Mouse (Mus musculus) CH12.LX (cell line): ENCODE measurements around the gene Eya4. TPM values are rescaled to one million over a fixed set of nuclear protein-coding genes. Genes with fewer than 3 reads are reported as not detected.

Experiments used
- DNase-seq: peaks from one replicate; pipeline ENCODE4 v3.0.0-alpha.2; 2013; ENCODE audit errors: extremely low read depth
- H3K27ac ChIP-seq: 2 replicates; pipeline ENCODE4 v1.5.1; 2012; ENCODE audit warnings: low read depth, mild to moderate bottlenecking, control low read depth, moderate library complexity; ENCODE audit not compliant: insufficient read depth
- H3K27me3 ChIP-seq: replicated peaks from 2 replicates; pipeline ENCODE3; 2012; ENCODE audit warnings: inconsistent platforms
- H3K36me3 ChIP-seq, 2 experiments: replicated peaks in 1 of 2; 2 replicates each; pipeline versions ENCODE3 to v1.6.1; 2012; ENCODE audit warnings: inconsistent platforms in 1 of 2, low read length in 1 of 2, mild to moderate bottlenecking in 1 of 2, mixed read lengths in 1 of 2, moderate library complexity in 1 of 2; ENCODE audit not compliant: control insufficient read depth in 1 of 2, insufficient read depth in 1 of 2
- H3K4me1 ChIP-seq, 2 experiments: 2 replicates each; pipeline ENCODE4 v1.6.1; 2012; ENCODE audit warnings: inconsistent platforms in 1 of 2, moderate library complexity in 1 of 2; ENCODE audit not compliant: insufficient read depth in 2 of 2, control insufficient read depth in 1 of 2
- H3K4me2 ChIP-seq: 2 replicates; pipeline ENCODE4 v1.6.1; 2012; ENCODE audit warnings: low read depth, mild to moderate bottlenecking, control low read depth; ENCODE audit not compliant: poor library complexity, insufficient read depth, severe bottlenecking
- H3K4me3 ChIP-seq, 3 experiments: fragments of 150-350 bp in 1 of 3; sonication (generic) in 1 of 3; replicated peaks in 1 of 3; 2 replicates each; pipeline versions ENCODE3 to v1.5.1; 2011 to 2012; ENCODE audit warnings: low read depth in 2 of 3, low read length in 2 of 3, mild to moderate bottlenecking in 2 of 3, moderate library complexity in 2 of 3, control low read depth in 1 of 3, improper control_type of control experiment in 1 of 3, inconsistent platforms in 1 of 3, mixed read lengths in 1 of 3; ENCODE audit not compliant: poor library complexity in 1 of 3
- H3K79me2 ChIP-seq: replicated peaks from 2 replicates; pipeline ENCODE4 v1.6.1; 2012; ENCODE audit warnings: mild to moderate bottlenecking, moderate library complexity; ENCODE audit not compliant: control insufficient read depth, poor library complexity, insufficient read depth, severe bottlenecking; ENCODE audit errors: extremely low read depth
- H3K9ac ChIP-seq: 2 replicates; pipeline ENCODE4 v1.6.1; 2012; ENCODE audit warnings: low read depth, mild to moderate bottlenecking, control low read depth, moderate library complexity; ENCODE audit not compliant: insufficient read depth
- H3K9me3 ChIP-seq: replicated peaks from 2 replicates; pipeline ENCODE3; 2012; ENCODE audit warnings: low read length, inconsistent platforms, mixed read lengths
- BHLHE40 ChIP-seq: IDR thresholded peaks from 2 replicates; pipeline ENCODE4 v1.6.1; 2011; ENCODE audit warnings: mild to moderate bottlenecking, low read depth, low read length, improper control_type of control experiment
- CTCF ChIP-seq, 2 experiments: IDR thresholded peaks in 1 of 2; conservative IDR thresholded peaks in 1 of 2; 2 replicates each; pipeline ENCODE4 v1.5.1; 2011 to 2012; ENCODE audit warnings: low read depth in 2 of 2, low read length in 2 of 2, improper control_type of control experiment in 1 of 2, inconsistent platforms in 1 of 2, mild to moderate bottlenecking in 1 of 2, moderate library complexity in 1 of 2
- IRF4 ChIP-seq: IDR thresholded peaks from 2 replicates; pipeline ENCODE4 v1.6.1; 2014; ENCODE audit warnings: low read depth, mild to moderate bottlenecking, inconsistent platforms, low read length, improper control_type of control experiment
- JUN ChIP-seq: IDR thresholded peaks from 2 replicates; pipeline ENCODE4 v1.6.1; 2011; ENCODE audit warnings: low read depth, mild to moderate bottlenecking, low read length, improper control_type of control experiment, moderate library complexity; ENCODE audit not compliant: insufficient read depth
- MAFK ChIP-seq: IDR thresholded peaks from 2 replicates; pipeline ENCODE4 v1.6.1; 2011; ENCODE audit warnings: low read length, improper control_type of control experiment; ENCODE audit not compliant: insufficient replicate concordance
- MAX ChIP-seq: IDR thresholded peaks from 2 replicates; pipeline ENCODE4 v1.6.1; 2011; ENCODE audit warnings: low read length, improper control_type of control experiment
- MYC ChIP-seq: IDR thresholded peaks from 2 replicates; pipeline ENCODE4 v1.6.1; 2011; ENCODE audit warnings: low read depth, mild to moderate bottlenecking, improper control_type of control experiment, low read length
- PAX5 ChIP-seq: IDR thresholded peaks from 2 replicates; pipeline ENCODE4 v1.6.1; 2012; ENCODE audit warnings: low read length, inconsistent platforms, mixed read lengths
- RAD21 ChIP-seq: IDR thresholded peaks from 2 replicates; pipeline ENCODE4 v1.6.1; 2011; ENCODE audit warnings: low read depth, mild to moderate bottlenecking, low read length, improper control_type of control experiment, moderate library complexity
- SMC3 ChIP-seq: IDR thresholded peaks from 2 replicates; pipeline ENCODE4 v1.6.1; 2011; ENCODE audit warnings: low read depth, low read length, improper control_type of control experiment
- TBP ChIP-seq: conservative IDR thresholded peaks from 2 replicates; pipeline ENCODE4 v1.6.1; 2011; ENCODE audit warnings: low read depth, low read length, improper control_type of control experiment
- UBTF ChIP-seq: IDR thresholded peaks from 2 replicates; pipeline ENCODE4 v1.6.1; 2012; ENCODE audit warnings: low read depth, mild to moderate bottlenecking, inconsistent platforms, low read length, improper control_type of control experiment, moderate library complexity
- ZC3H11A ChIP-seq: IDR thresholded peaks from 2 replicates; pipeline ENCODE4 v1.6.1; 2012; ENCODE audit warnings: low read depth, mild to moderate bottlenecking, inconsistent platforms, low read length, improper control_type of control experiment
- ZKSCAN1 ChIP-seq: IDR thresholded peaks from 2 replicates; pipeline ENCODE4 v1.6.1; 2012; ENCODE audit warnings: low read depth, inconsistent platforms, low read length, improper control_type of control experiment, borderline replicate concordance
- dilution Hi-C: fragments of 300-500 bp; cut with MboI; formaldehyde crosslinking; loops from 2 replicates; pipeline ENCODE4 v1.14.3; 2020; ENCODE audit warnings: low sequenced_read_pairs; ENCODE audit not compliant: extremely low pct_unique_long_range_greater_than_20kb, extremely low pct_ligation_motif_present
- in situ Hi-C: fragments of 300-500 bp; cut with MboI; formaldehyde crosslinking; loops from 3 replicates; pipeline ENCODE4 v1.14.3; 2019; ENCODE audit warnings: low sequenced_read_pairs, low pct_ligation_motif_present, low pct_unique_long_range_greater_than_20kb, mixed read lengths
- polyA plus RNA-seq: library from polyadenylated mRNA; unstranded; fragments of >175 nt; gene quantifications from 2 replicates; pipeline ENCODE4 v1.2.1, GENCODE M21; 2012; ENCODE audit warnings: low read depth; ENCODE audit not compliant: insufficient read length
- total RNA-seq, 2 experiments: library from RNA; depleted of rRNA; stranded (reverse); fragments of 300-350 nt in 1 of 2; fragments of >200 nt in 1 of 2; gene quantifications; 2 replicates each; pipeline ENCODE4 v1.2.3; 2012 to 2014

The Eya4 gene
- total and polyA plus RNA-seq, 3 experiments: 0.05 to 0.10 TPM; not detected in 1

DNA sequence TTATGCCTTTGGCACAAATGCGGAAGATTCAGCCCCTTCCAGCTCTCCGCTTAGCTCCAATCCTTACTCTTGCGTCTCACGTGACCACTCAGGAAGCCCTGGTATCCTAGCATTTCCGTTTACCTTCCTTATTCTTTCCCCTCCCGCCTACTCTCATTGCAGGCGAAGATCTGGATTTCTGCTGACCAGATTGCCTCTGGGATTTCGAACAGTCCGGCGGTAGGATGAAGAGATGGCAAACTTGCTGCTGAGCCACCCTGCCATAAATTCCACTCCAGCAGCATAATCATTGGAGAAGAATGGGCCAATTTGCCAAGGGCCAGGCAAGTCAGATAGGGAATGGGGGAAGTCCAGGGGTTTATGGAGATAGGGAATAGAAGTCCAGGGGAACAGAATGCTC, 160.8 kb downstream of the Eya4 start:
- TF ChIP-seq IRF4 (no peak), UBTF (no peak)
- dilution Hi-C loops (no loop called here), in situ Hi-C loops (no loop called here)
- no peaks in the 10 kb centered on the region for H3K9me3 ChIP-seq
- H3K27ac ChIP-seq: no peak overlapping the region
- no peak overlapping the region for H3K4me2 ChIP-seq
- DNase-seq: no peak
- H3K36me3 ChIP-seq: no peaks in the 10 kb centered on the region
- no peaks in the 10 kb centered on the region for H3K27me3 ChIP-seq
- H3K4me1 ChIP-seq: peaks cover 0 to 12% of the 10 kb centered on the region in 2 experiments; a peak in 2 of 4 replicates
- H3K79me2 ChIP-seq: no peaks in the 10 kb centered on the region
- H3K9ac ChIP-seq: no peak overlapping the region
- H3K4me3 ChIP-seq: no peak overlapping the region

GRCm38 (mm10) chr10:23185391-23185790, 165.2 kb downstream of the Eya4 start:
- Histone ChIP-seq H3K9me3 (no peaks in the 10 kb centered on the region), H3K4me1 (peaks cover 0 to under 1% of the 10 kb centered on the region in 2 experiments; a peak in 1 of 4 replicates), H3K36me3 (no peaks in the 10 kb centered on the region), H3K4me3 (no peak overlapping the region), H3K79me2 (no peaks in the 10 kb centered on the region), H3K27me3 (no peaks in the 10 kb centered on the region), H3K9ac (no peak overlapping the region), H3K27ac (no peak overlapping the region)
- DNase-seq: no peak
- dilution Hi-C loops: no loop called here
- in situ Hi-C loops: no loop called here
- no peak for TF ChIP-seq PAX5
- TF ChIP-seq RAD21: no peak
- TF ChIP-seq JUN: no peak
- no peak for TF ChIP-seq CTCF (conservative IDR thresholded peaks at IDR 0.05 in 1 of 2, IDR thresholded peaks at IDR 0.05 in 1 of 2; ENCODE audit: low read depth in 2 of 2, low read length in 2 of 2)
- TF ChIP-seq BHLHE40: no peak
- no peak for TF ChIP-seq ZC3H11A
- TF ChIP-seq MAFK: no peak
- no peak for TF ChIP-seq TBP
- TF ChIP-seq MYC: no peak
- TF ChIP-seq ZKSCAN1: no peak
- TF ChIP-seq, all 38 proteins: peak for 0
- no peak overlapping the region for H3K4me2 ChIP-seq

DNA sequence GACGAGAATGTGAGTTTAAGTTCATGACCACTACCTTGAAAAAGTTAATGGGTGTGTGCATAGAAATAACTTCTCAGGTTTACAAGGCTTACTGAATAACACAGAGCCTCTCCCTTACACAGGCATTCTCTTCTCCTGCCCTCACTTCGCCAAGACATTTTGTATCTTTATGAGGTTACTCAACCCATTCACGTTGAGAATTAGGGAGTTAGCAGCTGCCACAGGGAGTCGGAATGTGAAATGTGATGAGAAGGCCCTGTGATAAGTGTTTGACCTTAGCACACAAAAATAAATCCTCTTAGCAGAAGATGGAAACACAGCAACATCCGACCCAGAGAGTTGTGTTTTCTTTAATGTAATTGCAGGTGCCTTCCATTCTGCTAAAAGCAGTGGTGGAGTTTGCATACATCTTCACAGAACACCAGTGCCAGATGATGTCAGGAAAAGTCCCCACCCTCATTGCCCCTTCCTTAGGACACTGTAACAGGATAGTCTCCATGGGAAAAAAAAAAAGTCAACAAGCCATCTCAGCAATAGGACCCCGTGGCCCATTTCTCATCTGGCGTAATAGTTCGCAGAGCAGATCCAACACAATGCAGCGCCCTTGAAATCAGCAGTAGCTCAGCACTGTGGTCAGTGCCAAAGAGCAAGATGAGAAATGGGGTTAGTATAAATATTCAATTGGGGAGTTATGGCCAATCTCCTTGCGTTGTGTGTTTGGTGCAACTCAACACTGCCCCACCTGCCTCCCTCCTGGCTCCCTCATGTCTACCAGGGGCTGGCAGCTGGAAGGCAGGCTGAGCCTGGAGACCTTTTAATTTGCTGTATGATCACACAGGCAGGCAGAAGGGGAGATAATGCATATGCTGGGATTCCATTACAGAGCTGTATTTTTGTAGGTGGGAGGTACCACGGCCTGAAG, 168.8 kb downstream of the Eya4 start:
- Histone ChIP-seq H3K9me3 (no peaks in the 10 kb centered on the region), H3K27me3 (no peaks in the 10 kb centered on the region), H3K9ac (no peak overlapping the region), H3K4me1 (peaks cover 0 to 9% of the 10 kb centered on the region in 2 experiments; a peak in 2 of 4 replicates), H3K4me3 (no peak overlapping the region), H3K27ac (no peak overlapping the region), H3K4me2 (no peak overlapping the region), H3K36me3 (no peaks in the 10 kb centered on the region), H3K79me2 (no peaks in the 10 kb centered on the region)
- TF ChIP-seq BHLHE40 (no peak), SMC3 (no peak), MAX (no peak), JUN (no peak)
- DNase-seq: no peak
- dilution Hi-C loops: no loop called here
- in situ Hi-C loops: no loop called here
